Mouse (Mus musculus) intestine, postnatal 0 days (tissue): Measurements from ENCODE around the gene Smoc1. TPM values are rescaled to one million over a fixed set of nuclear protein-coding genes. Genes with fewer than 3 reads are reported as not detected.

Source experiments
- ATAC-seq: fragments of 200-750 bp; cut with Nextera tagmentation; 2 replicates; pipeline ENCODE4 v1.8.0; 2017; ENCODE audit warnings: mild to moderate bottlenecking, moderate TSS enrichment, moderate library complexity
- H3K27ac ChIP-seq: fragments of 300-500 bp; sonication (generic); 2 replicates; pipeline ENCODE4 v1.5.1; 2014; ENCODE audit warnings: mild to moderate bottlenecking, low read depth, low read length, moderate library complexity
- H3K27me3 ChIP-seq: fragments of 300-500 bp; sonication (generic); replicated peaks from 2 replicates; pipeline ENCODE4 v1.6.1; 2014; ENCODE audit warnings: low read length, mixed read lengths; ENCODE audit not compliant: control insufficient read depth, insufficient read depth
- H3K36me3 ChIP-seq: fragments of 300-500 bp; sonication (generic); 2 replicates; pipeline ENCODE4 v1.6.1; 2014; ENCODE audit warnings: mild to moderate bottlenecking, moderate library complexity; ENCODE audit not compliant: control insufficient read depth, insufficient read depth
- H3K4me1 ChIP-seq: fragments of 300-500 bp; sonication (generic); replicated peaks from 2 replicates; pipeline ENCODE4 v1.6.1; 2014; ENCODE audit warnings: antibody characterized with exemption, low read length, mixed read lengths; ENCODE audit not compliant: control insufficient read depth, insufficient read depth
- H3K4me2 ChIP-seq: fragments of 300-500 bp; sonication (generic); replicated peaks from 2 replicates; pipeline ENCODE4 v1.6.1; 2014; ENCODE audit warnings: low read depth, mild to moderate bottlenecking, moderate library complexity
- H3K4me3 ChIP-seq: fragments of 300-500 bp; sonication (generic); 2 replicates; pipeline ENCODE4 v1.5.1; 2014; ENCODE audit warnings: low read depth, low read length
- H3K9ac ChIP-seq: fragments of 300-500 bp; sonication (generic); 2 replicates; pipeline ENCODE4 v1.6.1; 2014; ENCODE audit warnings: mild to moderate bottlenecking, low read depth, low read length
- H3K9me3 ChIP-seq: fragments of 300-500 bp; sonication (generic); 2 replicates; pipeline ENCODE4 v1.6.1; 2016; ENCODE audit warnings: mixed run types; ENCODE audit not compliant: control insufficient read depth
- CTCF ChIP-seq: sonication (generic); IDR thresholded peaks from 2 replicates; pipeline ENCODE4 v1.5.1; 2016; ENCODE audit warnings: low read depth, mild to moderate bottlenecking, control low read depth, antibody characterized with exemption, moderate library complexity
- WGBS: fragments of 180-500 bp; shearing (Covaris S2); extraction: QIAGEN DNeasy Blood & Tissue Kit; methylation state at CpG from one replicate; pipeline ENCODE4 v1.1.7; 2014; 5-methylcytosine and 5-hydroxymethylcytosine counted together
- polyA plus RNA-seq: library from polyadenylated mRNA; unstranded; fragments of >200 nt; fragmentation: Nextera tagmentation; extraction: Ambion mirVana; gene quantifications from 2 replicates; pipeline ENCODE4 v1.2.1, GENCODE M21; 2015

Smoc1 gene
- polyA plus RNA-seq, 1 experiment from 2014 or later = 3.9 TPM

- no peak for ATAC-seq
- H3K27me3 ChIP-seq = no peaks in the 10 kb centered on the region
- no peak for TF ChIP-seq CTCF
- H3K27ac ChIP-seq = no peak overlapping the region
- H3K4me3 ChIP-seq = no peak overlapping the region
- H3K4me1 ChIP-seq = no peaks in the 10 kb centered on the region
- 91% methylated on average over 3 of the region's 3 CpGs for WGBS
- H3K4me2 ChIP-seq = no peak overlapping the region
- H3K9me3 ChIP-seq = no peaks in the 10 kb centered on the region
- H3K9ac ChIP-seq = no peak overlapping the region
- H3K36me3 ChIP-seq = no peaks in the 10 kb centered on the region
These were observed 32.0 kb downstream of the Smoc1 start for GRCm38 (mm10) chr12:81058561-81058960.

DNA sequence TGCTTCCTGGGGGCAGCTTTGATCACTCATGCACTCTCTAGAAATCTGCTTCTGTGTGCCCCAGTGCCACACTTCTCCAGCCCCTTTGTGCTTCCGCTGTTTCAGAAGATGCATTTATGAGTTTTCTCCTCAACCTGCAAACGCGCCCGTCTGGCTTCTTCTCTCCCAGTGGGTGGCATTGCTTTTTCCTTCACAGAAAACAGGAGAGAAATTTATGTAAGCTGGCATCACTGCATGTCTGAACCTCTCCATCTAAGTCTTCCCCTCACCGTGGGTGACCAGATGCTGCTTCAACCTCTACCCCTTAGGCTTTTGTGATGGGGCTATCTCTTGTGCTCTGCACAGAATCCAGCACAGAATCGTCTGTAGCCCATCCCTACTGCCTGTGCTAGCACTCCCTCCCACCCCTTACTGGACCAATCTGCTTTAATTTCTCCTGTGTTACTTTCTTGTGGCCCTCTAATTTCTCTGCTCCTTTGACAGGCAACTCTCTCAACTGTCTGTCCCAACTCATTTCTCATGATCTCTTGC is 35.3 kb downstream of the Smoc1 start:
- no peaks in the 10 kb centered on the region for H3K9me3 ChIP-seq
- no peak overlapping the region for H3K4me3 ChIP-seq
- ATAC-seq = no peak
- no peak for TF ChIP-seq CTCF
- H3K4me1 ChIP-seq = no peaks in the 10 kb centered on the region
- 89% methylated on average over 6 of the region's 6 CpGs for WGBS
- no peak overlapping the region for H3K27ac ChIP-seq
- H3K9ac ChIP-seq = no peak overlapping the region
- no peaks in the 10 kb centered on the region for H3K36me3 ChIP-seq
- H3K27me3 ChIP-seq = no peaks in the 10 kb centered on the region
- H3K4me2 ChIP-seq = no peak overlapping the region

- ATAC-seq = no peak
- no peak for TF ChIP-seq CTCF
- Histone ChIP-seq H3K4me3 (no peak overlapping the region), H3K4me2 (no peak overlapping the region), H3K9me3 (no peaks in the 10 kb centered on the region), H3K4me1 (no peaks in the 10 kb centered on the region), H3K9ac (no peak overlapping the region), H3K27ac (no peak overlapping the region), H3K27me3 (no peaks in the 10 kb centered on the region), H3K36me3 (no peaks in the 10 kb centered on the region)
- WGBS = 56% methylated on average over 6 of the region's 6 CpGs
These were observed 36.8 kb downstream of the Smoc1 start for GRCm38 (mm10) chr12:81063336-81063955.

DNA sequence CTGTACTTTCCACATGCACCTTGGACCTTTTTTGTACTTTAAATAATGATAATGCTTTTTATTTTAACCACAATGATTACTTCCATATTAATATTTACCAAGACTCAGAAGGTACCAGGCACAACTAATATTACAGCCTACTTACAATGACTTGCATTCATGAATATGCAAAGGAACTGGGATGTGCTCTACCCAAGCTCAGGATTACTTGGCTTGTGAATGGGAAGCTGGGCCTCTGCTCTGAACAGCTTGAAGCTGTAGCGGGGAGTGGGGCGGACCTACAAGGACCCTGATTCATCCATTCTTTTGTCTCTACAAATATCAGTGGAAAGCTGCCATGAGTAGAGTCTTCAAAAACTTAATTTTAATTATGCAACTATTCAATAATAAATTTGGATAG is 47.5 kb downstream of the Smoc1 start:
- no peak for ATAC-seq
- H3K27me3 ChIP-seq = no peaks in the 10 kb centered on the region

GRCm38 (mm10) chr12:81074941-81075340 is 48.3 kb downstream of the Smoc1 start:
- Histone ChIP-seq H3K9ac (no peak overlapping the region), H3K4me3 (no peak overlapping the region), H3K9me3 (no peaks in the 10 kb centered on the region), H3K27me3 (no peaks in the 10 kb centered on the region), H3K27ac (no peak overlapping the region), H3K4me1 (no peaks in the 10 kb centered on the region), H3K36me3 (no peaks in the 10 kb centered on the region), H3K4me2 (no peak overlapping the region)
- WGBS = 56% methylated on average over 3 of the region's 3 CpGs
- TF ChIP-seq CTCF = no peak
- ATAC-seq = no peak

More for the DNA sequence above, 47.5 kb downstream of the Smoc1 start:
- WGBS = 86% methylated on average over 2 of the region's 2 CpGs
- TF ChIP-seq CTCF = no peak
- Histone ChIP-seq H3K27ac (no peak overlapping the region), H3K9me3 (no peaks in the 10 kb centered on the region), H3K9ac (no peak overlapping the region), H3K4me1 (no peaks in the 10 kb centered on the region), H3K36me3 (no peaks in the 10 kb centered on the region), H3K4me2 (no peak overlapping the region), H3K4me3 (no peak overlapping the region)

- H3K4me3 ChIP-seq = no peak overlapping the region
- no peak overlapping the region for H3K27ac ChIP-seq
- WGBS = 55% methylated on average over 2 of the region's 2 CpGs
- no peak for ATAC-seq
- no peaks in the 10 kb centered on the region for H3K9me3 ChIP-seq
- TF ChIP-seq CTCF = no peak
- H3K4me2 ChIP-seq = no peak overlapping the region
- H3K4me1 ChIP-seq = no peaks in the 10 kb centered on the region
- H3K27me3 ChIP-seq = no peaks in the 10 kb centered on the region
- no peak overlapping the region for H3K9ac ChIP-seq
- no peaks in the 10 kb centered on the region for H3K36me3 ChIP-seq
These were observed 51.5 kb downstream of the Smoc1 start for GRCm38 (mm10) chr12:81077953-81078646.
